Mouse (Mus musculus): Measurements from ENCODE around the gene BC048562. TPM values are rescaled to one million over a fixed set of nuclear protein-coding genes. Genes with fewer than 3 reads are reported as not detected.

The BC048562 gene
- polyA plus RNA-seq, 1 experiment: not detected

DNA sequence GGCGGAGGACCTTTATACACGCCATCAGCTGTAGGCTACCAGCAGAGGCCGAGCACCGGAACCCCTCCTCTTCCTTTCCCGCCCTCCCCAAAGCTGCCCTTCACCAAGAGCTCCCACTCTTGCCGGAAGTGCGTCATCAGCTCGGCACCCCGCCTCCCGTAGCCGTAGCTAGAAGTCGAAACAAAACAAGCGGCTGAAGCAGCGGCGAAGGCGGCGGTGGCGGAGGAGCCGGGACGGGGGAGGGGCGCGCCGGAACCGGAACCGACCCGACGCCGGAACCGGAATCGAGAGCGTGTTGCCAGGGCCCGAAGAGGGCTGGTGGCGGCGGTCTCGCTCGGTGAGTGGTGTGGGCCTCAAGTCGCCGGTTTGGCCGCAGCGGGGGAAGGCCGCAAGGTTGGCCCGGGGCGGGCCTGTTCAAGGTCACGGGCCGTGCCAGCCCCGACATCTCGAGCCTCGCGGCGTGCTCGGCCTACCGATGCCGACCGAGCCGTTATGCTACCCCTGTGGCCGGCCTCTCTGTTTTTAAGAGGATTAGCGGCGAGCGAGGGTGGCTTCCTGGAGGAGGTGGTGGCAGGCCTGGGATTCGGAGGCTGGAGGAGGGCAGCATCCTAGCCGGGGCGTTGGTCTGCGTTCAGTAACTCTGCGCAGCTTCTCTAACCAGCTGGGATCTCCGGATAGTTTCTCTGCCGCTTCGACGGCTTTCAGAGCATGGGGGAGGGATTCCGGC lies 54.4 kb downstream of the BC048562 start, which contains the start of gene Usp19:
Usp19 (plus strand) TSS at position 44 of the 727 bp plus-strand sequence.
- DNase-seq (ENCODE audit: low read depth in 1 of 2, low spot score in 2 of 2): peak; percentile 92 to 93
- Histone ChIP-seq H3K27me3 (ENCODE audit: control insufficient read depth, insufficient read depth, low read length) (no peaks in the 10 kb centered on the region), H3K4me3 (ENCODE audit: extremely low read depth, insufficient read depth, insufficient read length) (peak within 1 kb of the TSS; percentile 78), H3K36me3 (ENCODE audit: control insufficient read depth, insufficient read depth, low read length) (peaks cover 28% of the 10 kb centered on the region), H3K27ac (ENCODE audit: insufficient read depth, low read length) (peak within 1 kb of the TSS; percentile 87), H3K4me1 (ENCODE audit: control insufficient read depth, insufficient read depth, insufficient read length) (peaks cover 12% of the 10 kb centered on the region; the same call in 1 of the 2 replicates)
- WGBS: under 1% methylated on average over 69 of the region's 69 CpGs
- TF ChIP-seq CTCF (IDR thresholded peaks at IDR 0.05; ENCODE audit: extremely low read depth, insufficient read depth, insufficient read length, insufficient replicate concordance) (no peak), POLR2A (IDR thresholded peaks at IDR 0.05; ENCODE audit: low read depth, low read length) (peak; percentile 49; the same call in 1 of the 2 replicates)

DNA sequence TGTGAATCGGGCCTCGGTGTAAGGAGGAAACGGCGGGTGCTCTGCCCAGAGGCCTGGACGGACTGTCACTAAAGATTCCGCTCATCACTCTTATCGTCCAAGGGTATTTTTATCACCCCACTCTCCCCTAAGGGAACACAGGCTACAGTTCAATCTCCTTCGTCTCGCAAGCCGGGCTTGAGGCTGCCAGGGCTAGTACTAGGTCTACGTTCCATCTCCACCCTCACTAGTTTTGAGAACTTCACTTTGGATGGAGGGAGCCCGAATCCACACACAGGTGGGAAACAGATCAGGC lies 55.0 kb downstream of the BC048562 start:
- 3% methylated on average over 12 of the region's 12 CpGs for WGBS
- peaks cover 12% of the 10 kb centered on the region; the same call in 1 of the 2 replicates for H3K4me1 ChIP-seq (ENCODE audit: control insufficient read depth, insufficient read depth, insufficient read length)

GRCm38 (mm10) chr9:108492043-108492750 lies 55.9 kb downstream of the BC048562 start:
- peaks cover 41% of the 10 kb centered on the region for H3K36me3 ChIP-seq (ENCODE audit: control insufficient read depth, insufficient read depth, low read length)
- H3K27ac ChIP-seq (ENCODE audit: insufficient read depth, low read length): no peak overlapping the region
- WGBS: 55% methylated on average over 16 of the region's 16 CpGs
- TF ChIP-seq CTCF (IDR thresholded peaks at IDR 0.05; ENCODE audit: extremely low read depth, insufficient read depth, insufficient read length, insufficient replicate concordance) (no peak), POLR2A (IDR thresholded peaks at IDR 0.05; ENCODE audit: low read depth, low read length) (no peak)
- H3K27me3 ChIP-seq (ENCODE audit: control insufficient read depth, insufficient read depth, low read length): no peaks in the 10 kb centered on the region
- no peak for DNase-seq (ENCODE audit: low read depth in 1 of 2, low spot score in 2 of 2)
- H3K4me1 ChIP-seq (ENCODE audit: control insufficient read depth, insufficient read depth, insufficient read length): peaks cover 12% of the 10 kb centered on the region; the same call in 1 of the 2 replicates
- peak overlapping the region; percentile 6; the same call in 1 of the 2 replicates for H3K4me3 ChIP-seq (ENCODE audit: extremely low read depth, insufficient read depth, insufficient read length)

More for the DNA sequence above, 55.0 kb downstream of the BC048562 start:
- TF ChIP-seq POLR2A (IDR thresholded peaks at IDR 0.05; ENCODE audit: low read depth, low read length) (no peak), CTCF (IDR thresholded peaks at IDR 0.05; ENCODE audit: extremely low read depth, insufficient read depth, insufficient read length, insufficient replicate concordance) (no peak)
- peaks cover 33% of the 10 kb centered on the region for H3K36me3 ChIP-seq (ENCODE audit: control insufficient read depth, insufficient read depth, low read length)
- no peaks in the 10 kb centered on the region for H3K27me3 ChIP-seq (ENCODE audit: control insufficient read depth, insufficient read depth, low read length)
- peak overlapping the region; percentile 87 for H3K27ac ChIP-seq (ENCODE audit: insufficient read depth, low read length)
- peak overlapping the region; percentile 78 for H3K4me3 ChIP-seq (ENCODE audit: extremely low read depth, insufficient read depth, insufficient read length)
- DNase-seq (ENCODE audit: low read depth in 1 of 2, low spot score in 2 of 2): no peak

GRCm38 (mm10) chr9:108493246-108493645 lies 57.0 kb downstream of the BC048562 start:
- no peak overlapping the region for H3K27ac ChIP-seq (ENCODE audit: insufficient read depth, low read length)
- peaks cover 50% of the 10 kb centered on the region for H3K36me3 ChIP-seq (ENCODE audit: control insufficient read depth, insufficient read depth, low read length)
- peaks cover 12% of the 10 kb centered on the region; the same call in 1 of the 2 replicates for H3K4me1 ChIP-seq (ENCODE audit: control insufficient read depth, insufficient read depth, insufficient read length)

DNA sequence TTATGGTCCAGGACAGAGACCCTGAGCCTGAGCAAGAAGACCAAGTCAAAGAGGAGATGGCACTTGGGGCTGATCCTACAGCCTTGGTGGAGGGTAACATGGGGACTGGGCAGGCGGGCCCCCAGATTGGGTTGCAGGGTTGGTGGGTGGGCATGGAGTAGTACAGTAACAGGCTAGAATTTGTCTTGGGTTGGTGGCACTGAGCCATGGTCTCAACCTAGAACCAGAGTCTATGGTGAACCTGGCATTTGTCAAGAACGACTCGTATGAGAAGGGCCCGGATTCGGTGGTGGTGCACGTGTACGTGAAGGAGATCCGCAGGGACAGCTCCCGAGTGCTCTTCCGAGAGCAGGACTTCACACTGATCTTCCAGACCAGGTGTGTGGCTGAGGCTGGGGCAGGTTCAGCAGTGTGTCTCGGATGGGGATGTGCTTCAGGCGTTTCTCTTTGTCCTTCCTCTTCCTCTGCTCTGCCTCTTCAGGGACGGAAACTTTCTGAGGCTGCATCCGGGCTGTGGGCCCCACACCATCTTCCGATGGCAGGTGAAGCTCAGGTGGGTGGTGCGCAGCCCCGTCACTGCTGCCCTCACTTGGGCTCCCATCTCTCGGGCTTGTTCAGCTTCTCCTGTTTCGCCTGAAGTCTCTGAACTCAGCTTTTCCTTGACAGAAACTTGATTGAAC lies 58.0 kb downstream of the BC048562 start:
- Histone ChIP-seq H3K27ac (ENCODE audit: insufficient read depth, low read length) (no peak overlapping the region), H3K36me3 (ENCODE audit: control insufficient read depth, insufficient read depth, low read length) (peaks cover 60% of the 10 kb centered on the region), H3K4me3 (ENCODE audit: extremely low read depth, insufficient read depth, insufficient read length) (no peak overlapping the region), H3K27me3 (ENCODE audit: control insufficient read depth, insufficient read depth, low read length) (no peaks in the 10 kb centered on the region), H3K4me1 (ENCODE audit: control insufficient read depth, insufficient read depth, insufficient read length) (peaks cover 12% of the 10 kb centered on the region; the same call in 1 of the 2 replicates)
- TF ChIP-seq CTCF (IDR thresholded peaks at IDR 0.05; ENCODE audit: extremely low read depth, insufficient read depth, insufficient read length, insufficient replicate concordance) (no peak), POLR2A (IDR thresholded peaks at IDR 0.05; ENCODE audit: low read depth, low read length) (no peak)
- DNase-seq (ENCODE audit: low read depth in 1 of 2, low spot score in 2 of 2): no peak
- WGBS: 95% methylated on average over 19 of the region's 19 CpGs

More at GRCm38 (mm10) chr9:108493246-108493645, 57.0 kb downstream of the BC048562 start:
- TF ChIP-seq POLR2A (IDR thresholded peaks at IDR 0.05; ENCODE audit: low read depth, low read length) (no peak), CTCF (IDR thresholded peaks at IDR 0.05; ENCODE audit: extremely low read depth, insufficient read depth, insufficient read length, insufficient replicate concordance) (no peak)
- Histone ChIP-seq H3K4me3 (ENCODE audit: extremely low read depth, insufficient read depth, insufficient read length) (no peak overlapping the region), H3K27me3 (ENCODE audit: control insufficient read depth, insufficient read depth, low read length) (no peaks in the 10 kb centered on the region)
- 96% methylated on average over 8 of the region's 8 CpGs for WGBS
- DNase-seq (ENCODE audit: low read depth in 1 of 2, low spot score in 2 of 2): no peak

DNA sequence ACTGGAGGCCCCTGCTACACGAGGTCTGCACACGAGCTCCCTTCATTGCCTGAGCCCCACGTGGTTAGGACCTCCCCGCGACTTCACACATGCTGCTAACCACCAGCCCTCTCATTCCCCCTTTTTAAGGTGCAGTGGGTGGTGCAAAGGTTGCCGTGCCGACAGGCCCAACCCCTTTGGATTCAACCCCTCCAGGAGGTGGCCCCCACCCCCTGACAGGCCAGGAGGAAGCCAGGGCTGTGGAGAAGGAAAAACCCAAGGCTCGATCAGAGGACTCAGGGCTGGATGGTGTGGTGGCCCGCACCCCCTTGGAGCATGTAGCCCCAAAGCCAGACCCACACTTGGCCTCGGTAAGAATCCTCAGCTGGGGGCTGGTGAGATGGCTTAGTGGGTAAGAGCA lies 58.6 kb downstream of the BC048562 start:
- WGBS: 81% methylated on average over 10 of the region's 10 CpGs
- DNase-seq (ENCODE audit: low read depth in 1 of 2, low spot score in 2 of 2): no peak
- TF ChIP-seq POLR2A (IDR thresholded peaks at IDR 0.05; ENCODE audit: low read depth, low read length): no peak
- TF ChIP-seq CTCF (IDR thresholded peaks at IDR 0.05; ENCODE audit: extremely low read depth, insufficient read depth, insufficient read length, insufficient replicate concordance): no peak
- Histone ChIP-seq H3K36me3 (ENCODE audit: control insufficient read depth, insufficient read depth, low read length) (peaks cover 66% of the 10 kb centered on the region), H3K27ac (ENCODE audit: insufficient read depth, low read length) (no peak overlapping the region), H3K27me3 (ENCODE audit: control insufficient read depth, insufficient read depth, low read length) (no peaks in the 10 kb centered on the region), H3K4me3 (ENCODE audit: extremely low read depth, insufficient read depth, insufficient read length) (no peak overlapping the region), H3K4me1 (ENCODE audit: control insufficient read depth, insufficient read depth, insufficient read length) (peaks cover 11% of the 10 kb centered on the region; the same call in 1 of the 2 replicates)

Other genes starting within 250 kb of the BC048562 start
- gene Bsn, start 246.1 kb upstream of the BC048562 start, polyA plus RNA-seq (2012; rRNA removed): 0.57 and 0.67 TPM in 2 replicates
- gene Dag1, start 172.5 kb upstream of the BC048562 start, polyA plus RNA-seq (2012; rRNA removed): 15.5 and 17.2 TPM in 2 replicates
- 4.2 and 4.6 TPM in 2 replicates for gene Nicn1, start 146.1 kb upstream of the BC048562 start, polyA plus RNA-seq (2012; rRNA removed)
- 1.7 and 3.1 TPM in 2 replicates for gene Amt, start 139.6 kb upstream of the BC048562 start, polyA plus RNA-seq (2012; rRNA removed)
- 89.7 and 90.3 TPM in 2 replicates for gene Rhoa, start 130.4 kb upstream of the BC048562 start, polyA plus RNA-seq (2012; rRNA removed)
- gene Tcta, start 130.3 kb upstream of the BC048562 start, polyA plus RNA-seq (2012; rRNA removed): 17.9 and 19.7 TPM in 2 replicates
- 2,084 and 2,100 TPM in 2 replicates for gene Gpx1, start 97.6 kb upstream of the BC048562 start, polyA plus RNA-seq (2012; rRNA removed)
- 63.2 and 68.6 TPM in 2 replicates for gene Usp4, start 88.6 kb upstream of the BC048562 start, polyA plus RNA-seq (2012; rRNA removed)
- gene 1700102P08Rik, start 43.7 kb upstream of the BC048562 start, polyA plus RNA-seq (2012; rRNA removed): 0.49 and 0.63 TPM in 2 replicates
- gene Ccdc36, start 8.0 kb upstream of the BC048562 start, polyA plus RNA-seq (2012; rRNA removed): 0.05 TPM in 1 of 2 replicates, not detected in the other
- 16.5 and 21.3 TPM in 2 replicates for gene Ccdc71, start 24.0 kb downstream of the BC048562 start, polyA plus RNA-seq (2012; rRNA removed)
- gene Klhdc8b, start 25.1 kb downstream of the BC048562 start, polyA plus RNA-seq (2012; rRNA removed): 22.2 and 23.7 TPM in 2 replicates
- 40.5 and 41.9 TPM in 2 replicates for gene Lamb2, start 43.3 kb downstream of the BC048562 start, polyA plus RNA-seq (2012; rRNA removed)
- 133 and 138 TPM in 2 replicates for gene Usp19, start 54.1 kb downstream of the BC048562 start, polyA plus RNA-seq (2012; rRNA removed)
- 170 and 211 TPM in 2 replicates for gene Qars, start 71.2 kb downstream of the BC048562 start, polyA plus RNA-seq (2012; rRNA removed)
- gene Qrich1, start 80.3 kb downstream of the BC048562 start, polyA plus RNA-seq (2012; rRNA removed): 76.7 and 102 TPM in 2 replicates
- 106 and 107 TPM in 2 replicates for gene Impdh2, start 123.8 kb downstream of the BC048562 start, polyA plus RNA-seq (2012; rRNA removed)
- gene Ndufaf3, start 131.0 kb downstream of the BC048562 start, polyA plus RNA-seq (2012; rRNA removed): 23.1 and 27.1 TPM in 2 replicates
- 187 and 225 TPM in 2 replicates for gene Dalrd3, start 133.4 kb downstream of the BC048562 start, polyA plus RNA-seq (2012; rRNA removed)
- 36.0 and 44.4 TPM in 2 replicates for gene Wdr6, start 142.3 kb downstream of the BC048562 start, polyA plus RNA-seq (2012; rRNA removed)
- gene P4htm, start 161.2 kb downstream of the BC048562 start, polyA plus RNA-seq (2012; rRNA removed): 5.9 and 7.9 TPM in 2 replicates
- gene Arih2, start 212.9 kb downstream of the BC048562 start, polyA plus RNA-seq (2012; rRNA removed): 28.4 and 28.8 TPM in 2 replicates
- 8.4 and 10.7 TPM in 2 replicates for gene Slc25a20, start 225.6 kb downstream of the BC048562 start, polyA plus RNA-seq (2012; rRNA removed)